Mouse (Mus musculus) myocyte (in vitro differentiated cells): ENCODE measurements around the gene OR5BS1P. TPM values are rescaled to one million over a fixed set of nuclear protein-coding genes. Genes with fewer than 3 reads are reported as not detected.

Source experiments
- H3K27me3 ChIP-seq: one replicate; pipeline ENCODE4 v1.6.1; 2011; ENCODE audit not compliant: control insufficient read depth, insufficient read depth, insufficient read length
- H3K36me3 ChIP-seq: one replicate; pipeline ENCODE4 v1.6.1; 2011; ENCODE audit not compliant: control insufficient read depth, insufficient read depth
- H3K4me2 ChIP-seq: one replicate; pipeline ENCODE4 v1.6.1; 2011; ENCODE audit warnings: low read depth, control low read depth
- H3K4me3 ChIP-seq: one replicate; pipeline ENCODE4 v1.5.1; 2011; ENCODE audit warnings: mild to moderate bottlenecking, control low read depth, moderate library complexity
- H3K79me2 ChIP-seq: one replicate; pipeline ENCODE4 v1.6.1; 2011; ENCODE audit not compliant: control insufficient read depth, insufficient read depth
- H3ac ChIP-seq: one replicate; pipeline ENCODE4 v1.6.1; 2011; ENCODE audit not compliant: control insufficient read depth, insufficient read length
- CEBPB ChIP-seq: IDR thresholded peaks from 2 replicates; pipeline ENCODE4 v1.6.1; 2011; ENCODE audit warnings: mild to moderate bottlenecking, moderate library complexity; ENCODE audit not compliant: poor library complexity, insufficient read depth, severe bottlenecking
- E2F4 ChIP-seq: IDR thresholded peaks from one replicate; pipeline ENCODE4 v1.6.1; 2011; ENCODE audit warnings: mild to moderate bottlenecking, control low read depth, moderate library complexity; ENCODE audit not compliant: insufficient read depth
- MAX ChIP-seq: IDR thresholded peaks from one replicate; pipeline ENCODE4 v1.6.1; 2011; ENCODE audit warnings: low read depth, mild to moderate bottlenecking, control low read depth
- MYOD1 ChIP-seq, 3 experiments: IDR thresholded peaks; one replicate each; pipeline ENCODE4 v1.6.1; 2011; ENCODE audit warnings: control low read depth in 2 of 3, low read depth in 2 of 3, mild to moderate bottlenecking in 2 of 3, moderate library complexity in 1 of 3; ENCODE audit not compliant: insufficient read length in 2 of 3, control insufficient read depth in 1 of 3
- MYOG ChIP-seq, 3 experiments: IDR thresholded peaks; one replicate each; pipeline ENCODE4 v1.6.1; 2011; ENCODE audit warnings: control low read depth in 2 of 3, low read depth in 2 of 3, mild to moderate bottlenecking in 2 of 3; ENCODE audit not compliant: insufficient read length in 2 of 3, control insufficient read depth in 1 of 3, insufficient read depth in 1 of 3
- POLR2A ChIP-seq: IDR thresholded peaks from one replicate; pipeline ENCODE4 v1.6.1; 2011; ENCODE audit warnings: low read depth, mild to moderate bottlenecking, control low read depth, moderate library complexity; ENCODE audit not compliant: insufficient read length
- POLR2AphosphoS2 ChIP-seq: IDR thresholded peaks from one replicate; pipeline ENCODE4 v1.6.1; 2011; ENCODE audit warnings: low read depth, control low read depth; ENCODE audit not compliant: insufficient read length
- REST ChIP-seq: IDR thresholded peaks from one replicate; pipeline ENCODE4 v1.6.1; 2011; ENCODE audit warnings: mild to moderate bottlenecking, control low read depth, moderate library complexity; ENCODE audit not compliant: insufficient read depth, insufficient read length
- SRF ChIP-seq: IDR thresholded peaks from one replicate; pipeline ENCODE4 v1.6.1; 2011; ENCODE audit warnings: low read depth; ENCODE audit not compliant: control insufficient read depth, insufficient read length
- TCF12 ChIP-seq: IDR thresholded peaks from one replicate; pipeline ENCODE4 v1.6.1; 2011; ENCODE audit warnings: mild to moderate bottlenecking, control low read depth; ENCODE audit not compliant: poor library complexity, insufficient read depth, severe bottlenecking
- TCF3 ChIP-seq: IDR thresholded peaks from one replicate; pipeline ENCODE4 v1.6.1; 2011; ENCODE audit warnings: low read depth, control low read depth; ENCODE audit not compliant: insufficient read length
- USF1 ChIP-seq: IDR thresholded peaks from one replicate; pipeline ENCODE4 v1.6.1; 2011; ENCODE audit warnings: low read depth, mild to moderate bottlenecking, control low read depth, moderate library complexity
- polyA plus RNA-seq: library from polyadenylated mRNA; unstranded; fragments of >200 nt; fragmentation: generic; extraction: Trizol; gene quantifications from one replicate; pipeline ENCODE4 v1.2.1, GENCODE M21; 2012; ENCODE audit warnings: missing spikeins

The OR5BS1P gene
- polyA plus RNA-seq, 1 experiment: not detected

DNA sequence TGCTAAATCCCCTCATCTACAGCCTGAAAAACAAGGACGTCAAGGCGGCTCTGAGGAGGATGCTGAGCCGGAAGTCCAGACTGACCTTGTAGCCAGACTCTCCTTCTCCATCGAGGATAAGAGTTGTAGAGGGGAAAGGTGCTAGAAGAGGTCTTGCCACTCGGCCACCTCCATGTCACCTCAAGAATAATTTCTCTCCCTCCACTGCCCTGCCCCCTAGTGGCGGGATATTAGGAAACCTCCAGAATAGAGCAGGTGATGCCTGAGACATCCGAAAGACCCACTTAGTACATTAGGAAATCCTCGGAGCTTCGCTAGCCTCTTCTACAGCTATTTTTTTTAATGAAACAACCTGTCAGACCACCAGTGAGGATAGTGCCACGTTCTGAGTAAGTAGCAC lies 5.7 kb downstream of the OR5BS1P start:
- TF ChIP-seq MYOD1 (IDR thresholded peaks at IDR 0.05; ENCODE audit: control insufficient read depth in 1 of 3, insufficient read length in 2 of 3, low read depth in 2 of 3) (no peak), MAX (no peak), SRF (no peak), POLR2A (no peak), REST (no peak), POLR2AphosphoS2 (no peak), TCF12 (no peak), USF1 (no peak), MYOG (IDR thresholded peaks at IDR 0.05; ENCODE audit: control insufficient read depth in 1 of 3, insufficient read depth in 1 of 3, insufficient read length in 2 of 3, low read depth in 2 of 3) (no peak), CEBPB (no peak), E2F4 (no peak), TCF3 (no peak)
- H3K36me3 ChIP-seq: no peaks in the 10 kb centered on the region

GRCm38 (mm10) chr15:98476281-98476680 lies 6.6 kb downstream of the OR5BS1P start:
- TF ChIP-seq POLR2AphosphoS2 (no peak), USF1 (no peak), MYOD1 (IDR thresholded peaks at IDR 0.05; ENCODE audit: control insufficient read depth in 1 of 3, insufficient read length in 2 of 3, low read depth in 2 of 3) (no peak), TCF3 (no peak), TCF12 (no peak), MAX (no peak), MYOG (IDR thresholded peaks at IDR 0.05; ENCODE audit: control insufficient read depth in 1 of 3, insufficient read depth in 1 of 3, insufficient read length in 2 of 3, low read depth in 2 of 3) (no peak), CEBPB (no peak), SRF (no peak), POLR2A (no peak), REST (no peak), E2F4 (no peak)
- Histone ChIP-seq H3K4me2 (no peak overlapping the region), H3K4me3 (no peak overlapping the region), H3K36me3 (no peaks in the 10 kb centered on the region), H3ac (no peak overlapping the region), H3K27me3 (peaks cover 78% of the 10 kb centered on the region), H3K79me2 (no peaks in the 10 kb centered on the region)

More for the DNA sequence above, 5.7 kb downstream of the OR5BS1P start:
- peaks cover 79% of the 10 kb centered on the region for H3K27me3 ChIP-seq
- H3K4me3 ChIP-seq: no peak overlapping the region
- no peak overlapping the region for H3ac ChIP-seq
- H3K79me2 ChIP-seq: no peaks in the 10 kb centered on the region
- no peak overlapping the region for H3K4me2 ChIP-seq

GRCm38 (mm10) chr15:98479568-98480102 lies 9.9 kb downstream of the OR5BS1P start:
- TF ChIP-seq MYOG (IDR thresholded peaks at IDR 0.05; ENCODE audit: control insufficient read depth in 1 of 3, insufficient read depth in 1 of 3, insufficient read length in 2 of 3, low read depth in 2 of 3): no peak
- no peak for TF ChIP-seq E2F4
- no peak for TF ChIP-seq CEBPB
- TF ChIP-seq USF1: no peak
- TF ChIP-seq REST: no peak
- TF ChIP-seq TCF3: no peak
- no peak for TF ChIP-seq POLR2A
- TF ChIP-seq SRF: no peak
- no peak for TF ChIP-seq MAX
- no peak for TF ChIP-seq TCF12
- no peak for TF ChIP-seq MYOD1 (IDR thresholded peaks at IDR 0.05; ENCODE audit: control insufficient read depth in 1 of 3, insufficient read length in 2 of 3, low read depth in 2 of 3)
- no peak for TF ChIP-seq POLR2AphosphoS2
- no peak overlapping the region for H3K4me3 ChIP-seq

GRCm38 (mm10) chr15:98482701-98483100 lies 13.0 kb downstream of the OR5BS1P start, which contains the start of gene Lalba:
Gene Lalba, minus strand, starts transcription at chr15:98482721.
- Histone ChIP-seq H3K27me3 (peaks cover 53% of the 10 kb centered on the region), H3K36me3 (no peaks in the 10 kb centered on the region), H3K79me2 (no peaks in the 10 kb centered on the region), H3ac (no peak within 1 kb of the TSS), H3K4me3 (no peak within 1 kb of the TSS), H3K4me2 (no peak within 1 kb of the TSS)
- TF ChIP-seq CEBPB: no peak
- TF ChIP-seq MYOG (IDR thresholded peaks at IDR 0.05; ENCODE audit: control insufficient read depth in 1 of 3, insufficient read depth in 1 of 3, insufficient read length in 2 of 3, low read depth in 2 of 3): no peak
- TF ChIP-seq TCF3: no peak
- TF ChIP-seq TCF12: no peak
- no peak for TF ChIP-seq POLR2A
- no peak for TF ChIP-seq MYOD1 (IDR thresholded peaks at IDR 0.05; ENCODE audit: control insufficient read depth in 1 of 3, insufficient read length in 2 of 3, low read depth in 2 of 3)
- no peak for TF ChIP-seq SRF

More at GRCm38 (mm10) chr15:98479568-98480102, 9.9 kb downstream of the OR5BS1P start:
- Histone ChIP-seq H3K79me2 (no peaks in the 10 kb centered on the region), H3K4me2 (no peak overlapping the region), H3K27me3 (peaks cover 78% of the 10 kb centered on the region), H3K36me3 (no peaks in the 10 kb centered on the region), H3ac (no peak overlapping the region)
